Mouse (Mus musculus): ENCODE data around the gene Fam53a.

DNA sequence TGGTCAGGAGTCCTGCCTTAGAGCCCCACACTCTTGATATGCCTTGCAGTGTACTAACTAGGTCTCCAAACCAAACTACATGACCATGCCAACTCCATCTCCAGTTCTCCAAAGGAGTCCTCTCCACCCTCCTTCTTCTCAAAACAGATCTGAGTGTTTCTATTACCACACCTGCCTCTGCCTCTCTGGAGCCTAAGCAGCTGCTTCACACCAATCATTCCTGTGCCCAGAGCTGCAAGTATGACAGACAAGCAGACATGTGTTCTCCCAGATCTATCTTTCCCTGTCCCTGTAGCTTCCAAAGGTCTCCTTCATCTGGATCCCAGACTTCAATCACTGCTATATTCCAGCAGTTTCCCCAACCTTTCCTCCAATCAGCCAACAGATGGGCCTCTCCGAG lies 27.3 kb upstream of the Fam53a start:
- TF ChIP-seq CTCF (IDR thresholded peaks at IDR 0.05; ENCODE audit: low read depth) (no peak), EP300 (IDR thresholded peaks at IDR 0.05; ENCODE audit: low read depth) (no peak)

Measured in liver, postnatal 0 days (tissue).